9 mouse cellular contexts compared by ENCODE assay signal in genomic region chr1:157537636-157538035, GRCm38 (mm10). TPM values are rescaled to one million over a fixed set of nuclear protein-coding genes. Genes with fewer than 3 reads are reported as not detected.
DNase-seq lines count a peak whose midpoint lies in the region; ATAC-seq lines count a peak whose summit lies in the region.
"Had no signal": no experiment of that assay in that cellular context is flagged by ENCODE, and none has a peak within 500 bp of the region (broad histone marks: within the 10 kb centered on the region; RNA-seq: fewer than 3 reads in every experiment).

No protein-coding gene starts in this region.

- no peak overlapping the region for H3K27ac ChIP-seq in kidney, embryonic 15.5 days
- no peak overlapping the region for H3K27ac ChIP-seq in forebrain, embryonic 16.5 days (ENCODE audit: low read length)

- H3K27me3 ChIP-seq in kidney, embryonic 15.5 days = no peaks in the 10 kb centered on the region
- no peaks in the 10 kb centered on the region for H3K27me3 ChIP-seq in forebrain, embryonic 16.5 days (replicated peaks; ENCODE audit: control insufficient read depth, insufficient read depth, low read length)
- H3K27me3 ChIP-seq: megakaryocyte, embryonic 14.5 days had no signal

- H3K4me1 ChIP-seq in kidney, embryonic 15.5 days = no peaks in the 10 kb centered on the region
- peaks cover 5% of the 10 kb centered on the region; the same call in 1 of the 2 replicates for H3K4me1 ChIP-seq in forebrain, embryonic 16.5 days (replicated peaks; ENCODE audit: control insufficient read depth, insufficient read depth, low read length)
- H3K4me1 ChIP-seq: megakaryocyte, embryonic 14.5 days had no signal

- ATAC-seq in kidney, embryonic 15.5 days (replicated peaks; ENCODE audit: low FRiP score) = no peak
- ATAC-seq in megakaryocyte, adult 5-6 weeks (ENCODE audit: poor library complexity, severe bottlenecking) = 0 out of 2 replicates have a peak, but pooled peaks have one; percentile 40
- no peak for ATAC-seq in forebrain, embryonic 16.5 days
- ATAC-seq: intestine, embryonic 16.5 days had no signal

- no peak overlapping the region for H3K4me2 ChIP-seq in kidney, embryonic 15.5 days
- no peak overlapping the region for H3K4me2 ChIP-seq in forebrain, embryonic 16.5 days (ENCODE audit: low read length)

- no peak overlapping the region for H3K4me3 ChIP-seq in kidney, embryonic 15.5 days (replicated peaks)
- no peak overlapping the region for H3K4me3 ChIP-seq in forebrain, embryonic 16.5 days (replicated peaks; ENCODE audit: low read length)
- H3K4me3 ChIP-seq: megakaryocyte, embryonic 14.5 days had no signal

- H3K9me3 ChIP-seq in kidney, embryonic 15.5 days (replicated peaks) = no peaks in the 10 kb centered on the region
- H3K9me3 ChIP-seq in forebrain, embryonic 16.5 days (ENCODE audit: control insufficient read depth, low read length) = no peaks in the 10 kb centered on the region
- H3K9me3 ChIP-seq: megakaryocyte, embryonic 14.5 days had no signal

- no peaks in the 10 kb centered on the region for H3K36me3 ChIP-seq in kidney, embryonic 15.5 days
- H3K36me3 ChIP-seq in forebrain, embryonic 16.5 days (ENCODE audit: control insufficient read depth, insufficient read depth) = no peaks in the 10 kb centered on the region

- 87% methylated on average over 5 of the region's 5 CpGs for WGBS in kidney, embryonic 15.5 days
- WGBS in forebrain, embryonic 16.5 days = 81% methylated on average over 5 of the region's 5 CpGs

- DNase-seq in kidney, adult 18-20 months = peak; percentile 57
- peak; percentile 42 for DNase-seq in ES-CJ7 (ENCODE audit: low read depth, low spot score)
- peak; percentile 49 for DNase-seq in adrenal gland, postnatal 25 days
- no peak for DNase-seq in embryo, embryonic 9.5 days (ENCODE audit: extremely low spot score)

- H3K9ac ChIP-seq in kidney, embryonic 15.5 days = no peak overlapping the region
- H3K9ac ChIP-seq in forebrain, embryonic 16.5 days (replicated peaks; ENCODE audit: low read depth, low read length) = no peak overlapping the region

RNA-seq across cellular contexts. Expression of gene Sec16b, which starts 31.1 kb away (rescaled TPM):
- polyA plus RNA-seq in kidney, embryonic 15.5 days (2015; fragmentation: Nextera tagmentation; extraction: Ambion mirVana) = 2.2 and 2.6 TPM in 2 replicates
- 0.58 and 1.9 TPM in 2 replicates for total RNA-seq in adrenal gland, postnatal 25 days (2021)
- 0.54 and 0.89 TPM in 2 replicates for total RNA-seq in megakaryocyte, adult 5-6 weeks (2015)
- 0.26 and 0.41 TPM in 2 replicates for total RNA-seq in megakaryocyte, adult 5-6 weeks (2017)
- polyA plus RNA-seq in forebrain, embryonic 16.5 days (2015; fragmentation: Nextera tagmentation; extraction: Ambion mirVana) = 0.56 and 0.62 TPM in 2 replicates
